Mouse (Mus musculus) intestine, embryonic 16.5 days (tissue): ENCODE measurements at regions not wholly inside any gene's neighbourhood (a gene's known extent, or its start where the extent isn't known, plus 50 kb on each side); places are given as distances from the start of the nearest gene placed in this dataset.

Source experiments
- ATAC-seq: fragments of 200-750 bp; cut with Nextera tagmentation; 2 replicates; pipeline ENCODE4 v1.8.0; 2017; ENCODE audit warnings: moderate TSS enrichment, moderate library complexity
- H3K27ac ChIP-seq: fragments of 300-500 bp; sonication (generic); 2 replicates; pipeline ENCODE4 v1.5.1; 2014; ENCODE audit warnings: mild to moderate bottlenecking, low read length
- H3K27me3 ChIP-seq: fragments of 300-500 bp; sonication (generic); replicated peaks from 2 replicates; pipeline ENCODE4 v1.6.1; 2014; ENCODE audit warnings: low read length, control low read depth, mixed read lengths; ENCODE audit not compliant: control insufficient read depth, insufficient read depth
- H3K36me3 ChIP-seq: fragments of 300-500 bp; sonication (generic); 2 replicates; pipeline ENCODE4 v1.6.1; 2014; ENCODE audit warnings: low read length, control low read depth; ENCODE audit not compliant: control insufficient read depth, insufficient read depth
- H3K4me1 ChIP-seq: fragments of 300-500 bp; sonication (generic); 2 replicates; pipeline ENCODE4 v1.6.1; 2014; ENCODE audit warnings: low read length, control low read depth, mixed read lengths; ENCODE audit not compliant: control insufficient read depth, insufficient read depth
- H3K4me2 ChIP-seq: fragments of 300-500 bp; sonication (generic); 2 replicates; pipeline ENCODE4 v1.6.1; 2014; ENCODE audit warnings: low read depth, low read length, control low read depth
- H3K4me3 ChIP-seq: fragments of 300-500 bp; sonication (generic); 2 replicates; pipeline ENCODE4 v1.5.1; 2014; ENCODE audit warnings: mild to moderate bottlenecking, low read length
- H3K9ac ChIP-seq: fragments of 300-500 bp; sonication (generic); 2 replicates; pipeline ENCODE4 v1.6.1; 2014; ENCODE audit warnings: low read depth, low read length
- H3K9me3 ChIP-seq: fragments of 300-500 bp; sonication (generic); 2 replicates; pipeline ENCODE4 v1.6.1; 2016; ENCODE audit warnings: low read length, control low read depth; ENCODE audit not compliant: control insufficient read depth
- WGBS: fragments of 180-500 bp; shearing (Covaris S2); extraction: QIAGEN DNeasy Blood & Tissue Kit; methylation state at CpG from one replicate; pipeline ENCODE4 v1.1.7; 2014; 5-methylcytosine and 5-hydroxymethylcytosine counted together

DNA sequence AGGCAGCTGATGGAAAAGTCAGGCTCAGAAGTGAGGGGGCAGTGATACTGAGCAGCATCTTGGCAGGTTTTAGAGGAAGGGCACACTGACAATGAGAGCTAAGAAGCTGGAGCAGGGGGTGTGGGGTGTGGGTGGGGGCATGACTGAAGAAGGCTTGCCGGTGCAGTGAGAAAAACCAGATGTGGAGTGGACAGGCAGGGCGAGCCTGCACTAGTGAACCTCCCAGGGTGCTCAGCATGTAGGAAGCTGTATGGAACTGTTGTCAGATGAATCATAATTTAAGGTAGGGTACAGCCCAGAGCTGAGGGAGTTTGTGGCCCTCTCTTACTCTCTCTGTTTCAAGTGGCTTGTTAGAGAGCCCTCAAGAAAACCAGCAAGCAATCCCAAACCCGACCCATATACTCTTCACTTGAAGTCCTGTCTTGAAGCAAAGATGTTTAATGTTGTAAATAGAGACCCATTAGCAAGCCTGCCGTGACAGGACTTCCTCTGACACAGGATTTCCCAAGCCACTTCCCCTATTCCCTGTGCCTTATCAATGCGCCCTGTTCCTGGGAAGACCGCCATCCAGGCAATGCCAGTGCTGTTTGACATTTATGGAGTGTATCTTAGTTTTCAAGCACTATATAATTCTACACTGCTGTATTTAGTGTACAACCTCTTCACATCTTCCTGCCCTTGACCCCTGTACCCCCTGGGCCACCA lies 90.4 kb upstream of the Npvf start:
- H3K9ac ChIP-seq: no peak overlapping the region
- H3K4me3 ChIP-seq: no peak overlapping the region
- H3K4me2 ChIP-seq: no peak overlapping the region
- H3K27me3 ChIP-seq: no peaks in the 10 kb centered on the region
- no peaks in the 10 kb centered on the region for H3K9me3 ChIP-seq
- 0 out of 2 replicates have a peak, but pooled peaks cover 7% of the 10 kb centered on the region for H3K4me1 ChIP-seq
- H3K36me3 ChIP-seq: no peaks in the 10 kb centered on the region
- ATAC-seq: peak; percentile 33; the same call in 1 of the 2 replicates
- no peak overlapping the region for H3K27ac ChIP-seq
- 50% methylated on average over 6 of the region's 6 CpGs for WGBS

DNA sequence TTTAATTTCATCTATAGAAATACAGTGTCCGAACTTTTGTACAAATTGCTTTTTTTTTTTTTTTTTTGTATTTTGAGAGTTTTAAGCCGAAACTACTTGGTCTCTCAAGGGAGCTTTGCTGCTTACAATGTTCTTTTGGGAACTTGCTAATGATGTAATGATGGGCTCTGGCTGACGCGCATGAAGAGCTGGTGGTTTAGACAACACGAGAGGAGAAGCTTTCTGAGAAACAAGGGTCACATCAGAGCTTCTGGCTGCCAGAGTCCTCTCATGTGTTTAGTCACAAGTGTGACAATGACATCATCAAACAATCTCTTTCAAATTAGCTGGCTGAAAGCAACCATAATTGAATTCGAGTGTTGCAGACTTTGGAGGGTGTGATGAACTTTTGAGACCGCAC lies 98.9 kb upstream of the Npvf start:
- H3K36me3 ChIP-seq: no peaks in the 10 kb centered on the region
- no peak overlapping the region for H3K4me2 ChIP-seq
- H3K9ac ChIP-seq: no peak overlapping the region
- H3K27me3 ChIP-seq: no peaks in the 10 kb centered on the region
- no peak overlapping the region for H3K27ac ChIP-seq
- no peak for ATAC-seq
- 86% methylated on average over 7 of the region's 7 CpGs for WGBS
- 0 out of 2 replicates have a peak, but pooled peaks cover 4% of the 10 kb centered on the region for H3K4me1 ChIP-seq
- no peaks in the 10 kb centered on the region for H3K9me3 ChIP-seq
- H3K4me3 ChIP-seq: no peak overlapping the region

DNA sequence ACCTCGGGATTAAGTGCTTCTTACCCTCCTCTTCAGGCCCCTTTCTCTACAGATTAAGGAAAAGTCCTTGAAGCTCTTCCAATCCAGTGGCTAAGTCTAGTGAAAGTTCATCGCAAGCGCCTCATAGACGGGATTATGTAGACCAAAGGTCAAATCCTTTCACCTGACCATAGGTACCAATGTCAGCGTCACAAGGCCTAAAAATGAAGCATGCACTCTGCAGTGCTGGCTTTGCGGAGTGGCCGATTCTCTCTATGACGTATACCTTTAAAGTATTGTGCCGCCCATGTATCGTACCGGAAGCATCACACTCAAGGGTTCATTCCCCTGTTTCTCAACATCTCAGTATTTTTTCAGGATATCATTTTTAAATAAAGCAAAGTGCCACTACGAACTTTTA lies 100.5 kb upstream of the Npvf start:
- no peak for ATAC-seq
- Histone ChIP-seq H3K9me3 (no peaks in the 10 kb centered on the region), H3K9ac (no peak overlapping the region), H3K4me2 (no peak overlapping the region), H3K36me3 (no peaks in the 10 kb centered on the region), H3K27ac (no peak overlapping the region), H3K27me3 (no peaks in the 10 kb centered on the region), H3K4me1 (no peaks in the 10 kb centered on the region), H3K4me3 (no peak overlapping the region)
- WGBS: 93% methylated on average over 12 of the region's 12 CpGs

DNA sequence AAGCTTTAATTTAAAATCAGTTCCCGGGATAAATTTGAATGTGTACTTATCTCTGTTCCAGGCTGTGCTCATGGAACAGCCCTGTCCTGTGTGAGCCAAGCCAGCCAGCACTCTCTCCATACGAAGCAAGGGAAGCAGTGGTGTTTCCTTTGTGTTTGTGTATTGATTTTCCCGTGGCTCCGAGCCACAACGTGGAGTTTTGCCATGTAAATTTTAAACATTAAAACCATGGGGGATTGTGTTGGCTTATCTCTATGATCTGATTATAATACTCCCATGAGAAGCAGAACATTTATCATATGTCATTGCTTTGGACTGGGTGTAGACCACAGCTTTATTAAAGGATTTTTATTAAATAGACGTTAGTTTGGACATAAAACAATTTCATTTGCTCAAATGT lies 106.1 kb upstream of the Npvf start:
- Histone ChIP-seq H3K4me1 (no peaks in the 10 kb centered on the region), H3K27me3 (no peaks in the 10 kb centered on the region), H3K9me3 (no peaks in the 10 kb centered on the region), H3K9ac (no peak overlapping the region), H3K36me3 (no peaks in the 10 kb centered on the region), H3K27ac (no peak overlapping the region), H3K4me2 (no peak overlapping the region), H3K4me3 (no peak overlapping the region)
- 57% methylated on average over 6 of the region's 6 CpGs for WGBS
- ATAC-seq: no peak

DNA sequence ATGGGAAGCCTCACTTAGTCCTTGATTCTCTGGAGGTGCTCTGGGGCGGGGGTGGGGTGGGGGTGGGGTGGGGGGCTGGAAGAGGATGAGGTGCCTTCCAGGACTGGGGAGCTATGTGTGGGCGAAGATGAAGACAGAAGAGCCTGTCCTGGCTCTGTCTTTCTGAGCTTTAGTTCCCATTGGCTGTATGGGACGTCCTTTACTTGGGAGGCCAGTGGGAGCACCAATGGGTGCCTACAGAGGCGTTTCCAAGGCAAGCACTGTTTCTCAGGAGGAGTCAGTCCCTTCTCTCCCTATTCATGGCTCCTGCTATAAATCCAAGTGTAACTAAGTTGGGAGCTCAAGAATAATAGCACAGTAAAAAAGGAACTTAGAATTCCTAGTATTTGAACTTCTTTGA lies 108.9 kb upstream of the Npvf start:
- no peak overlapping the region for H3K27ac ChIP-seq
- no peaks in the 10 kb centered on the region for H3K4me1 ChIP-seq

DNA sequence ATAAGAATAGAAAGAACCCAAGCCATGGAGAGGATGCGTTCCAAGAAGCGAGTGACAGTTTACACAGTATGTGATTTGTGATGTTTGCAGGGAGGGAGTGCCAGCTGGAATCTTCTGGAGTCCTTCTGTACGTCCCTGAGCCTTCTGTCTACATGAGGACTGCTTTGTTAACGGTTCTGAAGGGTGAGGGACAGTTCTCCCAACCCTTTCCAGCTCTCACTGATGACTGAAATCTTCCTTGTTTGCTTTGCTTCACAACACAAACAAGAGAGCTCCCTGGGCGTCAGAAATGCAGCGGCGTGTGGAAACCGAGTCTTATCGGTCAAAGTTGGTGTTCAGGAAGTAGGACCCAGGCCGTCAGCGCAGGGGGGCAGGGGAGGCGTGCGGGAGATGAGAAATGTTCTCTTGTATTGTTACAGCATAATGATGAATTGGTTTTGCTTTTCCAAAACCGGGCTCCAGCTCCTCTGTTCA lies 112.2 kb upstream of the Npvf start:
- ATAC-seq: no peak
- no peak overlapping the region for H3K4me2 ChIP-seq
- WGBS: 31% methylated on average over 14 of the region's 14 CpGs

More for the DNA sequence above, 108.9 kb upstream of the Npvf start:
- H3K9me3 ChIP-seq: no peaks in the 10 kb centered on the region
- no peaks in the 10 kb centered on the region for H3K27me3 ChIP-seq
- H3K4me2 ChIP-seq: no peak overlapping the region
- H3K9ac ChIP-seq: no peak overlapping the region
- WGBS: 65% methylated on average over 4 of the region's 4 CpGs
- no peak for ATAC-seq
- H3K4me3 ChIP-seq: no peak overlapping the region
- H3K36me3 ChIP-seq: no peaks in the 10 kb centered on the region

DNA sequence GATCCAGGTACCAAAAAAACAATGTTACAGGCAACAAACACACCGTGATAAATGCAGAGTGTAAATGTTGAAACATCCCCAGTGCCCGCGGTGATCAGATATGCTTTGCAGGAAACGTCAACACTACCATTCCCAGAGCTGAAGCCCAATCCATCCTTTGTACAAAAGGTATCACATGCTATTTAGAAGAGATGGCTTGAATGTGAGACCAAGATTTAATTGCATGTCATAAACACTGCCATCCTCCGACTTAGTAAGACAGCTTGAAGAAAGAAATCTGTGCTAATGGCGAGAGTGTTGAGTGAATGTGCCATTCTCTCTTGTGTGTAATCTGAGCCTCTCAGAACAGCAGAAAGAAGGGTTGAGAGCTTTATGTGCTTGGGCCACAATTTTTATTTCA lies 112.9 kb upstream of the Npvf start:
- Histone ChIP-seq H3K4me1 (no peaks in the 10 kb centered on the region), H3K9ac (no peak overlapping the region), H3K36me3 (no peaks in the 10 kb centered on the region), H3K4me2 (no peak overlapping the region), H3K27ac (no peak overlapping the region), H3K4me3 (no peak overlapping the region), H3K9me3 (no peaks in the 10 kb centered on the region), H3K27me3 (no peaks in the 10 kb centered on the region)
- 57% methylated on average over 6 of the region's 6 CpGs for WGBS
- no peak for ATAC-seq

More for the DNA sequence above, 112.2 kb upstream of the Npvf start:
- Histone ChIP-seq H3K9me3 (no peaks in the 10 kb centered on the region), H3K4me1 (no peaks in the 10 kb centered on the region), H3K9ac (no peak overlapping the region), H3K4me3 (no peak overlapping the region), H3K27ac (no peak overlapping the region), H3K27me3 (no peaks in the 10 kb centered on the region), H3K36me3 (no peaks in the 10 kb centered on the region)

DNA sequence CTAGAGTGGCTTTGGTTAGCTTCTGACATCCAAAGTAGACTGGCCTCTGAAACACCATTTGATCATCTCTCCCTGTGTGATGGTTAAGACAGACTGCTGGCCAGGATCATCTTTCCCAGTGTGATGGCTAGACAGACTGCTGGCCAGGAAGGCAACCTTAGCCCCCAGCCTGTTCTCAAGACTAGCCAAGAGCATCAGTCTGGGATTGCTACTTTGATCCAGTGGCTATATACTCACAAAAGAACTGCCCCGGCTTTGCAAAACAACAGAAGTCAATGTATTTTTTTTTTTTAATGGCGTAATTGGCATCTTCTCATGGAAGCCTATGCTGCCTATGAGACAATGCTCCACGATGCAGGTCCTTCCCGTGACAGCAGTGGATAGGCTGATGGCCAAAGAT lies 113.6 kb upstream of the Npvf start:
- no peak overlapping the region for H3K4me2 ChIP-seq

DNA sequence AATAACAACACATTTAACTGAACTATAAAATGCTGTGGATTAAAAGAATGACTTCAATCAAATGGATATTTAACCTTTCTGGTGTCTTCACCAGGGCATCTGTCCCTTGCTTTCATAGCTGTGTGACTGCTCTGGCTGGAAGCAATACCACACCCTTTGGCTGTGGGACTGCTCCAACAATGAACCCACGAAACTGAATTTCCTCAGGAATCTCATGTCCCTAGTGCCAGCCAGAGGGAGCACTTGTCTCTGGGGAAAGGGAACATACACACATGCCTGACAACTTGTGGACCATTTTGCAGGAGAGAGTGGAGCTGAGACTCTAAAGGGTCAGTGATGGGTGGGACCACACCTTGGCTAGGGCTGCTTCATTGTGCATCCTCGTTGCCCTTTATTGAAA lies 114.9 kb upstream of the Npvf start:
- Histone ChIP-seq H3K4me1 (no peaks in the 10 kb centered on the region), H3K9ac (no peak overlapping the region), H3K4me3 (no peak overlapping the region), H3K36me3 (no peaks in the 10 kb centered on the region), H3K9me3 (no peaks in the 10 kb centered on the region), H3K4me2 (no peak overlapping the region), H3K27ac (no peak overlapping the region), H3K27me3 (no peaks in the 10 kb centered on the region)
- WGBS: 93% methylated on average over 2 of the region's 2 CpGs
- ATAC-seq: no peak

More for the DNA sequence above, 113.6 kb upstream of the Npvf start:
- no peaks in the 10 kb centered on the region for H3K4me1 ChIP-seq
- no peak for ATAC-seq
- H3K9ac ChIP-seq: no peak overlapping the region
- WGBS: 93% methylated on average over 4 of the region's 4 CpGs
- no peak overlapping the region for H3K27ac ChIP-seq
- no peaks in the 10 kb centered on the region for H3K36me3 ChIP-seq
- no peaks in the 10 kb centered on the region for H3K9me3 ChIP-seq
- H3K27me3 ChIP-seq: no peaks in the 10 kb centered on the region
- H3K4me3 ChIP-seq: no peak overlapping the region

DNA sequence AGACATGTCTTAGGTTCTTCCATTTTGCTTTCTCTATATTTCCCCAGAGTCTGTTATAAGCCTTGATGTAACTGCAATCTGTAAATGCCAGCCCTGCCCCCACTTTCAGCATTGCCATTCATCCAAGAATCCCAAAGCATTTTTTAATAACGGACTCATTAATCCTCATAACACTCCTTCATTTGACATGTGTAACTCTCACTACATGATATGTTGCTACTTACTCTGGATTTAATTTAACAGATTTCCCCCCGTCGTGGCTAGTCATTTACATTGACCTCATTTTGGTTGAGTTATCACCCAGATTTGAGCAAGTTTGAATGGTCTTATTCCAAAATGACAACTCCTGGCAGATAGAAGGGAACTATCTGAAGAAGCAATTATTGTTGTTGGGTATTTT lies 116.2 kb upstream of the Npvf start:
- no peaks in the 10 kb centered on the region for H3K4me1 ChIP-seq
- H3K36me3 ChIP-seq: no peaks in the 10 kb centered on the region
- H3K4me2 ChIP-seq: no peak overlapping the region
- no peak overlapping the region for H3K9ac ChIP-seq
- no peaks in the 10 kb centered on the region for H3K27me3 ChIP-seq
- no peaks in the 10 kb centered on the region for H3K9me3 ChIP-seq
- no peak overlapping the region for H3K27ac ChIP-seq
- no peak for ATAC-seq
- H3K4me3 ChIP-seq: no peak overlapping the region
- WGBS: 91% methylated on average over 3 of the region's 3 CpGs
